Mouse (Mus musculus): ENCODE data around the gene Traf3.

DNA sequence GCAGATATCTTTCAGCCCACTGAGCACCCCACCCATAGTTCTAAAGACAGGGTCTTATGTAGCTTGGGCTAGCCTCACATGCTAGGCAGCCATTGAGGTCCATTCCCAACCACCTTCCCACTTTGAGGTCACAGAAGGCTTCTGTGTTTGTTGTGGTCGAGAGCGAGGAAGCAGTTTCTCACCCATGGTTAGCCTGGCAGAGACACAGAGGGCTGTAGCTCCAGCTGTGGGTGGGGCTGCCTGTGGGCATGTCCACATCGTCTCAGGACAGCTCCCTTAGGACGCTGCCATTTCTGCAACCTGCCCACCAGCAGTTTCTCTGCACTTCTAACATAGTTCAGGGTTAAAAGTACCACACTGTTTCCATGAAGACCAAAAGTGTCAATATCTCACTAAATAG, 61.2 kb downstream of the Traf3 start:
- TF ChIP-seq CTCF (IDR thresholded peaks at IDR 0.05; ENCODE audit: low read depth) (no peak), EP300 (IDR thresholded peaks at IDR 0.05; ENCODE audit: low read depth) (no peak)

Measured in liver, embryonic 14.5 days (tissue).